Mouse (Mus musculus) testis, adult 2 months (tissue): Measurements from ENCODE around the gene Alx1.

Source experiments
- CTCF ChIP-seq: fragments of 200-500 bp; IDR thresholded peaks from 2 replicates; pipeline ENCODE4 v1.5.1; 2012; ENCODE audit warnings: low read depth, mild to moderate bottlenecking, inconsistent platforms, low read length, moderate library complexity; ENCODE audit not compliant: control insufficient read depth, insufficient read depth, insufficient replicate concordance
- POLR2A ChIP-seq: fragments of 200-500 bp; IDR thresholded peaks from 2 replicates; pipeline ENCODE4 v1.6.1; 2012; ENCODE audit warnings: low read depth, mild to moderate bottlenecking, inconsistent platforms, low read length, moderate library complexity; ENCODE audit not compliant: control insufficient read depth

DNA sequence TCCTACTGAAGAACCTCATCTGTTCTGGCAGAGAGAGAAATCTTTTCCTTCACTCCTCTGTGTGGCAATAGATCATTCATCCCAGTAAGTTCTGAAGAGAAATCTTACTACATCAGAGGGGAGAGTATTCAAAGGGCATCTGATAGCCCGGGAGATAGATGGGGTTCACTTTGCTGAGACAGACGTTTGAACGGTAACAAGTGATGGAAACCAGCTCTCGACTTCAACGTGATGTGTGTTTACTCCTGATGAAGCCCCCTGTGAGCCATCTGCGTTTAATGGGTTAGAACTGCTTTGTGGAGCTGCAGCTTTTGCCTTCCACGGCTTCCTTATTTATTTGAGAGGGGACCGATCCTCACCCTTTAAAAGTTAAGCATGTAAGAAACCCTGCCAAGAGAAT, 29.1 kb downstream of the Alx1 start:
- no peak for TF ChIP-seq CTCF
- no peak for TF ChIP-seq POLR2A
